Mouse (Mus musculus): ENCODE data around the gene Phkb. TPM values are rescaled to one million over a fixed set of nuclear protein-coding genes. Genes with fewer than 3 reads are reported as not detected.

Gene Phkb
- polyA plus RNA-seq, 1 experiment from 2014 or later, result 40.5 TPM

GRCm38 (mm10) chr8:86035371-86035770 lies 194.6 kb downstream of the Phkb start:
- Histone ChIP-seq H3K27me3 (replicated peaks; ENCODE audit: control insufficient read depth, insufficient read depth, low read length) (no peaks in the 10 kb centered on the region), H3K4me3 (ENCODE audit: low read depth, low read length) (no peak overlapping the region), H3K9me3 (ENCODE audit: control insufficient read depth, low read length) (no peaks in the 10 kb centered on the region), H3K4me2 (ENCODE audit: low read length) (no peak overlapping the region), H3K36me3 (ENCODE audit: control insufficient read depth, insufficient read depth, low read length) (peaks cover 6% of the 10 kb centered on the region; the same call in 1 of the 2 replicates), H3K9ac (ENCODE audit: low read length) (no peak overlapping the region), H3K4me1 (replicated peaks; ENCODE audit: control insufficient read depth, insufficient read depth, low read length) (no peaks in the 10 kb centered on the region), H3K27ac (ENCODE audit: low read depth) (no peak overlapping the region)
- DNase-seq (ENCODE audit: low spot score), result no peak
- 88% methylated on average over 4 of the region's 4 CpGs for WGBS
- ATAC-seq (replicated peaks; ENCODE audit: low FRiP score, low TSS enrichment, low read depth), result no peak

GRCm38 (mm10) chr8:86038462-86038861 lies 197.7 kb downstream of the Phkb start:
- Histone ChIP-seq H3K4me2 (ENCODE audit: low read length) (no peak overlapping the region), H3K4me1 (replicated peaks; ENCODE audit: control insufficient read depth, insufficient read depth, low read length) (no peaks in the 10 kb centered on the region), H3K9ac (ENCODE audit: low read length) (no peak overlapping the region), H3K27me3 (replicated peaks; ENCODE audit: control insufficient read depth, insufficient read depth, low read length) (no peaks in the 10 kb centered on the region), H3K9me3 (ENCODE audit: control insufficient read depth, low read length) (no peaks in the 10 kb centered on the region), H3K36me3 (ENCODE audit: control insufficient read depth, insufficient read depth, low read length) (peaks cover 2% of the 10 kb centered on the region; the same call in 1 of the 2 replicates), H3K4me3 (ENCODE audit: low read depth, low read length) (no peak overlapping the region), H3K27ac (ENCODE audit: low read depth) (no peak overlapping the region)
- ATAC-seq (replicated peaks; ENCODE audit: low FRiP score, low TSS enrichment, low read depth) (no peak), DNase-seq (ENCODE audit: low spot score) (no peak)
- 70% methylated on average over 3 of the region's 3 CpGs for WGBS

- Histone ChIP-seq H3K4me1 (replicated peaks; ENCODE audit: control insufficient read depth, insufficient read depth, low read length) (no peaks in the 10 kb centered on the region), H3K9me3 (ENCODE audit: control insufficient read depth, low read length) (no peaks in the 10 kb centered on the region), H3K4me2 (ENCODE audit: low read length) (no peak overlapping the region), H3K9ac (ENCODE audit: low read length) (no peak overlapping the region), H3K4me3 (ENCODE audit: low read depth, low read length) (no peak overlapping the region), H3K27me3 (replicated peaks; ENCODE audit: control insufficient read depth, insufficient read depth, low read length) (no peaks in the 10 kb centered on the region), H3K36me3 (ENCODE audit: control insufficient read depth, insufficient read depth, low read length) (peaks cover 16% of the 10 kb centered on the region), H3K27ac (ENCODE audit: low read depth) (no peak overlapping the region)
- no peak for DNase-seq (ENCODE audit: low spot score)
- ATAC-seq (replicated peaks; ENCODE audit: low FRiP score, low TSS enrichment, low read depth), result no peak
- WGBS, result 24% methylated on average over 2 of the region's 2 CpGs
Measured at GRCm38 (mm10) chr8:86042049-86042448, 201.3 kb downstream of the Phkb start.

GRCm38 (mm10) chr8:86050882-86051281 lies 210.1 kb downstream of the Phkb start:
- H3K27ac ChIP-seq (ENCODE audit: low read depth), result no peak overlapping the region
- ATAC-seq (replicated peaks; ENCODE audit: low FRiP score, low TSS enrichment, low read depth) (no peak), DNase-seq (ENCODE audit: low spot score) (no peak)
- 91% methylated on average over 3 of the region's 3 CpGs for WGBS
- H3K4me3 ChIP-seq (ENCODE audit: low read depth, low read length), result no peak overlapping the region
- H3K27me3 ChIP-seq (replicated peaks; ENCODE audit: control insufficient read depth, insufficient read depth, low read length), result no peaks in the 10 kb centered on the region
- H3K4me2 ChIP-seq (ENCODE audit: low read length), result no peak overlapping the region
- H3K4me1 ChIP-seq (replicated peaks; ENCODE audit: control insufficient read depth, insufficient read depth, low read length), result no peaks in the 10 kb centered on the region
- no peak overlapping the region for H3K9ac ChIP-seq (ENCODE audit: low read length)
- no peaks in the 10 kb centered on the region for H3K36me3 ChIP-seq (ENCODE audit: control insufficient read depth, insufficient read depth, low read length)
- no peaks in the 10 kb centered on the region; the same call in 1 of the 2 replicates for H3K9me3 ChIP-seq (ENCODE audit: control insufficient read depth, low read length)

- H3K9me3 ChIP-seq (ENCODE audit: control insufficient read depth, low read length), result no peaks in the 10 kb centered on the region; the same call in 1 of the 2 replicates
- no peaks in the 10 kb centered on the region for H3K4me1 ChIP-seq (replicated peaks; ENCODE audit: control insufficient read depth, insufficient read depth, low read length)
- ATAC-seq (replicated peaks; ENCODE audit: low FRiP score, low TSS enrichment, low read depth) (no peak), DNase-seq (ENCODE audit: low spot score) (no peak)
- no peak overlapping the region for H3K27ac ChIP-seq (ENCODE audit: low read depth)
- no peak overlapping the region for H3K4me2 ChIP-seq (ENCODE audit: low read length)
- H3K27me3 ChIP-seq (replicated peaks; ENCODE audit: control insufficient read depth, insufficient read depth, low read length), result no peaks in the 10 kb centered on the region
- H3K4me3 ChIP-seq (ENCODE audit: low read depth, low read length), result no peak overlapping the region
- WGBS, result 86% methylated on average over 4 of the region's 4 CpGs
- H3K9ac ChIP-seq (ENCODE audit: low read length), result no peak overlapping the region
- peaks cover 8% of the 10 kb centered on the region for H3K36me3 ChIP-seq (ENCODE audit: control insufficient read depth, insufficient read depth, low read length)
Measured at GRCm38 (mm10) chr8:86052003-86052402, 211.2 kb downstream of the Phkb start.

- peaks cover 37% of the 10 kb centered on the region for H3K36me3 ChIP-seq (ENCODE audit: control insufficient read depth, insufficient read depth, low read length)
- no peak overlapping the region for H3K4me2 ChIP-seq (ENCODE audit: low read length)
- no peak overlapping the region for H3K27ac ChIP-seq (ENCODE audit: low read depth)
- no peaks in the 10 kb centered on the region for H3K27me3 ChIP-seq (replicated peaks; ENCODE audit: control insufficient read depth, insufficient read depth, low read length)
- no peaks in the 10 kb centered on the region; the same call in 1 of the 2 replicates for H3K9me3 ChIP-seq (ENCODE audit: control insufficient read depth, low read length)
- ATAC-seq (replicated peaks; ENCODE audit: low FRiP score, low TSS enrichment, low read depth) (no peak), DNase-seq (ENCODE audit: low spot score) (no peak)
- WGBS, result 89% methylated on average over 5 of the region's 5 CpGs
- no peak overlapping the region for H3K9ac ChIP-seq (ENCODE audit: low read length)
- no peak overlapping the region for H3K4me3 ChIP-seq (ENCODE audit: low read depth, low read length)
- H3K4me1 ChIP-seq (replicated peaks; ENCODE audit: control insufficient read depth, insufficient read depth, low read length), result no peaks in the 10 kb centered on the region
Measured at GRCm38 (mm10) chr8:86058618-86059017, 217.9 kb downstream of the Phkb start.

DNA sequence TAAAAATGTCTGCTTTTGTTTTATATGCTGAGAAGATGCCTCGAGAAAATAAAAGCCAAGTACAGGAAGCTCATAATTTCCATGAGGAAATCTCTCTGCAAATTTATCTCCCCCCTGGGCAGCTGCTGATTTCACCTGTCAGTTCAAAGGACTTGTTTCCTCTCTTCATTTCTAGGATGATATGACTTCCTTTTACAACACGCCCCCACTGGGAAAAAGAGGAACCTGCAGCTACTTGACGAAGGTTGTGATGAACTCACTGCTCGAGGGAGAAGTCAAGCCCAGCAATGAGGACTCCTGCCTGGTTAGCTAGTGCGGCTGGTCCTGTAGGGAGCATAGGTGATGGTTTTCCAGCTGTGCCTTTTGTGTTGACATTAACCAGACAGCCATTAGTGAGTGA lies 218.4 kb downstream of the Phkb start:
- Histone ChIP-seq H3K9me3 (ENCODE audit: control insufficient read depth, low read length) (no peaks in the 10 kb centered on the region; the same call in 1 of the 2 replicates), H3K27ac (ENCODE audit: low read depth) (no peak overlapping the region), H3K27me3 (replicated peaks; ENCODE audit: control insufficient read depth, insufficient read depth, low read length) (no peaks in the 10 kb centered on the region), H3K4me3 (ENCODE audit: low read depth, low read length) (no peak overlapping the region), H3K36me3 (ENCODE audit: control insufficient read depth, insufficient read depth, low read length) (peaks cover 38% of the 10 kb centered on the region), H3K9ac (ENCODE audit: low read length) (no peak overlapping the region), H3K4me2 (ENCODE audit: low read length) (no peak overlapping the region), H3K4me1 (replicated peaks; ENCODE audit: control insufficient read depth, insufficient read depth, low read length) (no peaks in the 10 kb centered on the region)
- ATAC-seq (replicated peaks; ENCODE audit: low FRiP score, low TSS enrichment, low read depth), result no peak
- WGBS, result 61% methylated on average over 5 of the region's 5 CpGs
- DNase-seq (ENCODE audit: low spot score), result no peak

DNA sequence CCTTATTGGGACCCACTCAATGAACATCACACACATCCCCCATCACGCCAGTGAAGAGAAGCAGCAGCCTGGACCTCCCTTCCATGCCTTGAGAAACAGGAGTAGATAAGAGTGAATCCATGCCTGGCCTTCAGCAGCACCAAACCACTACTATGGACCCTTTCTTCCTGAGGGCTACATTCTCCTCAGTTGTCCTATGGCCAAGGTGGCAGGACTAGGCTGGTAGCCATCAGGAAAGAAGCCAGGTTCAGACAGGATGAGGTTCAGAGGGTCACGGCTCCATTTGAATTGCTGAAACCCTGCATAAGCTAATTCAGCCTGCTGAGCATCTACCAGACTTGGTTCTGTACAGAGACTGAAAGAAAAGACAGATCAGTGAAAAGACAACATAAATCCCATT lies 222.7 kb downstream of the Phkb start:
- no peak overlapping the region for H3K4me3 ChIP-seq (ENCODE audit: low read depth, low read length)
- 95% methylated on average over 2 of the region's 2 CpGs for WGBS
- no peak overlapping the region for H3K9ac ChIP-seq (ENCODE audit: low read length)
- ATAC-seq (replicated peaks; ENCODE audit: low FRiP score, low TSS enrichment, low read depth) (no peak), DNase-seq (ENCODE audit: low spot score) (no peak)
- H3K9me3 ChIP-seq (ENCODE audit: control insufficient read depth, low read length), result no peaks in the 10 kb centered on the region
- H3K27me3 ChIP-seq (replicated peaks; ENCODE audit: control insufficient read depth, insufficient read depth, low read length), result no peaks in the 10 kb centered on the region
- no peak overlapping the region for H3K27ac ChIP-seq (ENCODE audit: low read depth)
- no peak overlapping the region for H3K4me2 ChIP-seq (ENCODE audit: low read length)
- H3K36me3 ChIP-seq (ENCODE audit: control insufficient read depth, insufficient read depth, low read length), result peaks cover 18% of the 10 kb centered on the region
- H3K4me1 ChIP-seq (replicated peaks; ENCODE audit: control insufficient read depth, insufficient read depth, low read length), result no peaks in the 10 kb centered on the region

DNA sequence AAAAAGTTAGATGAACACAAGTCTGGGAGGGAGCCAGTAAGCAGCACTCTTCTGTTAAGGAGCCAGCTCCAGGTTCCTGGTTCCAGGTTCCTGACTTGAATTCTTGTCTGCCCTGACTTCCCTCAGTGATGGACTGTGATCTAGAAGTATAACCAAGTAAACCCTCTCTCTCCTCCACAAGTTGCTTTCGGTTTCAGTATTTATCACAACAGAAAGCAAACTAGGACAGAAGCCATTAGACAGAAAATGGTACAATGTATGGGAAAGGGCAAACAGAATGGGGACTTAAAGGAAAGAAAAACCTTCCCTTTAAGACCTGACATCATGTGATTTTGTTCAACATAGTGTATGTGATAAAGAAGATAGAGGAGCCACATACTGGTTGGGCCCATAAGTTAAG lies 238.7 kb downstream of the Phkb start:
- H3K4me3 ChIP-seq (ENCODE audit: low read depth, low read length), result no peak overlapping the region
- 97% methylated on average over 1 of the region's 1 CpGs for WGBS
- no peaks in the 10 kb centered on the region for H3K9me3 ChIP-seq (ENCODE audit: control insufficient read depth, low read length)
- H3K4me1 ChIP-seq (replicated peaks; ENCODE audit: control insufficient read depth, insufficient read depth, low read length), result no peaks in the 10 kb centered on the region
- H3K36me3 ChIP-seq (ENCODE audit: control insufficient read depth, insufficient read depth, low read length), result no peaks in the 10 kb centered on the region
- no peaks in the 10 kb centered on the region for H3K27me3 ChIP-seq (replicated peaks; ENCODE audit: control insufficient read depth, insufficient read depth, low read length)
- ATAC-seq (replicated peaks; ENCODE audit: low FRiP score, low TSS enrichment, low read depth) (no peak), DNase-seq (ENCODE audit: low spot score) (no peak)
- H3K9ac ChIP-seq (ENCODE audit: low read length), result no peak overlapping the region
- no peak overlapping the region for H3K27ac ChIP-seq (ENCODE audit: low read depth)
- H3K4me2 ChIP-seq (ENCODE audit: low read length), result no peak overlapping the region
